Mouse (Mus musculus): ENCODE results near the gene Tgm1.

Tgm1 gene

DNA sequence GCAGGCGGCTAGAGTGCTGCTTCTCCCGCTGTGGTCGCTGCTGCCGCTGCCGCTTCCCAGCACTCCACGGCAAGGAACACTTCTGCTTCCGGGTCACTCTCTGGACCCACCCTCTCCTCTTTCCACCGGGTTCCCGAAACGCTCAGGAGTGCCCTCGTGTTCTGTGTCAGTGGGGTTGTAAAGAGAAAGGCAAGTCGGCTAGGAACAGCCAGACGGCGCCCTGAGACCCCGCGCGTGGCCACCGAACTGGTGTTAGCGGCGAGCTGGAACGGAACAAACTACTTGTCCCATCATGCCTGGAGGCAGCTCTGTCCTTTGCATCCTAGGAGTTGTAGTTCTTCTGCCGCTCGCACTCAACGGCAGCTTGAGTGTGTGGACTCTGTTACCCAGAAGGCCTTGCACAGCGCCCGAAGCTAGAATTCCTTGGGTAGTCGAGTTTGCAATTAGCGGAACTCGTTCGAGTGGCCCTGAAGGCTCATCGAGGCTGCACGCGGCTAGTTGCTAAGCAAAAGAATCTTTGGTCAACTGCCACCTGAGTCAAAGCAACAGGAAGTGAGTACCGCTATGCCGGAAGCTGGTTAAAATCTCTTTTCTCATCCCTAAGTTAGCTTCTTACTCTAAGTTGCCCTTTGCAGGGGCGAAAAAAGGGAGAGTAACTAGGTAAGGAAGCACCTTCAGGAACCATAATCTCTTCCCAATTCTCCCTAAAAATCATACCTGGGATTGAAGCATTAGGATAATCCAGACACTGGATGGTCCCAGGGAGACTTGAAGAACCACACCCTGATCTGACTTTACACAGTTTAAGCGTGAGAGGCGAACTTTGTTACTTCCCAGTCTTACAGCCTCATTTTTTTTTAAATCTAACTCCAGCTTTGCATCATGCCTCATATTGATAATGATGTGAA lies 41.6 kb downstream of the Tgm1 start, which contains the start of the genes Gmpr2 and Nedd8:
Gene Gmpr2 (plus strand): TSS at position 109 of the 908 bp plus-strand sequence.
Gene Nedd8 (minus strand): TSS at position 292 of the 908 bp plus-strand sequence.
- DNase-seq (ENCODE audit: low spot score in 2 of 2), result peak; percentile 89 to 91

DNA sequence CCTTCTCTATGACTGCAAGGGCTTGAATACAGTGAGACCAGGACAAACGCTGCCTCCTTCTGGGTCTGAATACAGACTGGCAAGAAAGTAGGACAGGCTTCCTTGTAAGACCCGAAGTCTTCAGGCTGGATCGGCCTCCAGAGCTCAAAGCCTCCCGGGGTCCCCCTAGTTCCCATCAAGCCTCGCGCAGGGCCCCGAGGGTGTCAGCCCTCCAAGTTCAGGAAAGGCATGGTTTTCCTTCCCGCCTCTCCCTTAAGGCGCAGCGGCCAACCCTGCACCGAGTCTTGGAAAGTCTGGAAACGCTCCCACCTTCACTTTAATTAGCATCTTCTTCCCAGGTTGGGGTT lies 42.3 kb downstream of the Tgm1 start:
- DNase-seq (ENCODE audit: low spot score in 2 of 2), result no peak

DNA sequence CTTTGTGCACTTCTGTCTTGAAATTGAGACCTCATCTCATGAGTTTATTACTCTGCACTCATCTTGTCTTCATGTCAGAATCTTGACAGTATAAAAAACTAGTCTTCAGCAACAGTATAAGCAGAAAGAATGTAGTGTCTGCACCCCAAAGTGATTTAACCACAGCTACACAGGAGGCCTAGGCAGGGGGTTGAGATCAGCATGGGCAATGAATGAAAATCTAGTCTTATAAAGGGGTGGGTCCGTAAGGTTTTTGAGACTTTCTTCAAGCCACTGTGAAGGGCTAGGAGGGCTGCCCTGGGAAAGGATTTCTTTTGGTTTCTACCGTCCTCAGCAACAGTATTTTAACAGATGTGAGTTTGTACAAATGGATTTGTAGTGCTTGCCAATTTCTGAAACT lies 53.1 kb downstream of the Tgm1 start:
- no peak for DNase-seq (ENCODE audit: low spot score in 2 of 2)

DNA sequence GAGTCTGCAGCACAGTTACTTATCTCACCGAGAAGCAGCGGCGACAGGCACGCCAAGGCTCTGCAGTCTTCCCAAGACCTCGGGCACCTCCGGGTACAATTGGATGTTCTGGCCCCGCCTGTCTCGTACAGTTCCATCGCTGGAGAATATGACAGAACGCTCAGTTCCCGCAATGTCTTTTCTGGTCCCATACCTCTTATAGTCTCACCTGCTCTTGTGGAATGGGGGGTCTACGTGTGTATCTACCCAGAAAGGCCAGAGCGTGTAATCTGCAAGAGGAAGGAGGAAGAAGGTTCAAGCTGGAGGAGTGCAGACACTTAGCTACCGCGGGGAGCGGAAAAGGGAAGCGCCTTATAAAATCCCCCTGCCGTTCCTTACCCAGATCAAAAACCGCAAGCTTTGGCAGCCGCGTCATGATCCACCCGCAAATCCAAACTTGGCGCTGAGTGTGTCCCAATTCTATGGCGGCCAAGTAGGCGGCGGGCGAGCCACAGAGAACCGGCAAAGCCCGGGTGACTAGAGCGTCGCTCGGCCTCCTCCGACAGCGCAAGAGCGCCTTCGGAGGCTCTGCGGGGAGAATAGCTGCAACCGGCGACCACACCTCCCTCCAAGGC lies 53.7 kb downstream of the Tgm1 start, which contains the start of gene Mdp1:
Gene Mdp1 (minus strand): TSS at position 549 of the 614 bp plus-strand sequence.
- peak; percentile 69 to 78 for DNase-seq (ENCODE audit: low spot score in 2 of 2)

DNA sequence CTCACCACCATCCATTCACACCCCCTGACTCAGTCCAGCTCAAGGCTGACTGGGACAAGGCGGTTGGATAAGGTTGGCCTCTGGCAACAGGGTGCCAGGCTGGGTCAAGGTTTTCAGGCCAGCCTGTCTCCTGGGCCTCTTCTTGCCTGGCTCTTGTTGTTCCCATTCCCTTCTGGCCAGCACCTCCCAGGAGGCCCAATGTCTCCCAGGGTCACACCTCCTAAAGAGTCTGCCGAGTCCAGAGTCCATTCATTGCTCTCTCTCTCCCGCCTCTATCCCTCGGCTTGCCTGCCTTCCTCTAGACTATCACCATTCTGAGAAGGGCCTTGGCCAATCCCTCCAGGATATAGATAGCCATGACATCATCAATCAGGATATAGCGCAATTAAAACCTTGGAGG lies 55.7 kb downstream of the Tgm1 start:
- no peak for DNase-seq (ENCODE audit: low spot score in 2 of 2)

DNA sequence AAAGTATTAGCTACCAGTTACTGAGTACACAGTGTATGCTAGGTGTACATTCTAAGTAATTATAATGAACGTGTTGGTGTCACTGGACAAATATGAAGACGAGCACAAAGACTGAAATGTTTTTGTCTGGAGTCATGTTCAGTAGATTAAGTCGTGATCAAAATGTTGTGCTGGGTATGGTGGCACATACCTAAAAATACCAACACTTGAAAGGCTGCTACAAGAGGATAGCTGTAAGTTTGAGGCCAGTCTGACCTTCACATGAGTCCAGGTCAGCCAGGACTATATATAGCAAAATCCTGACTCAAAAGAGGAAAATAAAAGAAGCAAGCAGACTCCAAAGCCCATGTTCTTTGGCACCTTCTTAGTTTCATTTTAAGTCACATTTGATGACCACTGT lies 56.8 kb downstream of the Tgm1 start:
- DNase-seq (ENCODE audit: low spot score in 2 of 2), result no peak

DNA sequence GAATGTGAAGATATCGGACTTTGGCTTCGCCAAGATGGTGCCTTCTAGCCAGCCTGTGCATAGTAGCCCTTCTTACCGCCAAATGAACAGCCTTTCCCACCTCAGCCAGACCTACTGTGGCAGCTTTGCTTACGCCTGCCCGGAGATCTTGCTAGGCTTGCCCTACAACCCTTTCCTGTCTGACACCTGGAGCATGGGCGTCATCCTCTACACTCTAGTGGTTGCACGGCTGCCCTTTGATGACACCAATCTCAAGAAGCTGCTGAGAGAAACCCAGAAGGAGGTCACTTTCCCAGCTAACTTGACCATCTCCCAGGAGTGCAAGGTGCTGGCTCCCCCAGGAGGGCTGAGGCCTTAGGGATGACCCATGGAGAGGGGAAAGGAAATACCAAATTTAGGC lies 62.2 kb downstream of the Tgm1 start:
- DNase-seq (ENCODE audit: low spot score in 2 of 2), result no peak

Data from frontal cortex, postnatal 10 days (tissue).